Mouse (Mus musculus) stomach, postnatal 0 days (tissue): ENCODE results near the gene Gm12184.

Experiments used
- CTCF ChIP-seq: IDR thresholded peaks from 2 replicates; pipeline ENCODE4 v1.5.1; 2016; ENCODE audit warnings: antibody characterized with exemption, low read depth, mild to moderate bottlenecking, moderate library complexity
- EP300 ChIP-seq: optimal IDR thresholded peaks from 2 replicates; pipeline ENCODE3; 2016; ENCODE audit warnings: antibody characterized with exemption

DNA sequence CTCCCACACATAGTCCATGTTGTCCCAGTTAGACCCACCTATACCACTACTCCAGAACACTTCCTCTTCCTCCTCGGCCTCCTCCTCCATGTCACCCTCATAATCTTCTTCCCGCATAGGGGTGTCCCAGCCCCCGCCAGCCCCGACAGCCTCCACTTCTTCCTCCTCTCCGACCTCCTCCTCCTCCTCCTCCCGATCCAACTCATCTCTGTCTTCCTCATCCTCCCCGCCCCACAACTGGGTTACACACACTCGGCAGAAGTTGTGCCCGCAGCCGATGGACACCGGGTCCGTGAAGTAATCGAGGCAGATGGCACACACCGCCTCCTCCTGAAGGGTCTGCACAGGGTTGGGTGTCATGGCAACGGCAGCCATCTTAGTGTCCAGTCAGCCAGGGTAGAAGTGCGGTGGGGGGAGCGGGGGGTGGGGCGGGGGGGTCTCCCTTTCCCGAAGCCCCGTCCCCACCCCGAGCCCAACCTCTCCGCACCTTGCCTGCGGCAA, 10.1 kb downstream of the Gm12184 start:
- no peak for TF ChIP-seq CTCF
- TF ChIP-seq EP300 = no peak
